Mouse (Mus musculus): ENCODE measurements at regions not wholly inside any gene's neighbourhood (a gene's known extent, or its start where the extent isn't known, plus 50 kb on each side); places are given as distances from the start of the nearest gene placed in this dataset.

DNA sequence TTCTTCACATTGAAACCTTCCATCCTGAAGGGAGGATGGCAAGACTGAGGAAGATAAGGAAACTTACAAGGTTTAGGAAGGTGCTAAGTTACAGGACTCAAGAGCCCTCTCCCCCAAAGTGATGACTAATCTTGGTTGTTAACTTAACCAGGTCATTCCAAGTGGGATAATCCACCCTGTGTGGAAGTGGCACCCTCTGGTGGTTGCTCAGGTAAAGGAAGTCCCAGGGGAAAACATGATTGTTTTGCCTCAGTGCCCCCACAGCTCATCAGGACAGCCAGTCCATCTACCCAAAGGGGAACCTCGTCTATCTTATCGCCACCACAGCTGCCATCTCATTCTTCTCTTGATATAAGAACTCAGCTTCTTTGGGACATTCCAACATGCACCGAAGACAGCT, 244.6 kb upstream of the Npvf start:
- 90% methylated on average over 3 of the region's 3 CpGs for WGBS
- ATAC-seq (ENCODE audit: low read depth) = no peak
- H3K9me3 ChIP-seq (ENCODE audit: control insufficient read depth, low read length) = no peaks in the 10 kb centered on the region
- no peak overlapping the region for H3K9ac ChIP-seq (replicated peaks; ENCODE audit: low read depth, low read length)
- no peak overlapping the region for H3K4me3 ChIP-seq (ENCODE audit: low read depth, low read length)
- no peaks in the 10 kb centered on the region for H3K36me3 ChIP-seq (ENCODE audit: control insufficient read depth, insufficient read depth, low read length)
- no peaks in the 10 kb centered on the region for H3K4me1 ChIP-seq (ENCODE audit: control insufficient read depth, insufficient read depth, low read length)
- no peak overlapping the region for H3K27ac ChIP-seq (ENCODE audit: low read depth, low read length)
- H3K4me2 ChIP-seq (ENCODE audit: low read depth, low read length) = no peak overlapping the region
- no peaks in the 10 kb centered on the region for H3K27me3 ChIP-seq (ENCODE audit: control insufficient read depth, insufficient read depth, low read length)

DNA sequence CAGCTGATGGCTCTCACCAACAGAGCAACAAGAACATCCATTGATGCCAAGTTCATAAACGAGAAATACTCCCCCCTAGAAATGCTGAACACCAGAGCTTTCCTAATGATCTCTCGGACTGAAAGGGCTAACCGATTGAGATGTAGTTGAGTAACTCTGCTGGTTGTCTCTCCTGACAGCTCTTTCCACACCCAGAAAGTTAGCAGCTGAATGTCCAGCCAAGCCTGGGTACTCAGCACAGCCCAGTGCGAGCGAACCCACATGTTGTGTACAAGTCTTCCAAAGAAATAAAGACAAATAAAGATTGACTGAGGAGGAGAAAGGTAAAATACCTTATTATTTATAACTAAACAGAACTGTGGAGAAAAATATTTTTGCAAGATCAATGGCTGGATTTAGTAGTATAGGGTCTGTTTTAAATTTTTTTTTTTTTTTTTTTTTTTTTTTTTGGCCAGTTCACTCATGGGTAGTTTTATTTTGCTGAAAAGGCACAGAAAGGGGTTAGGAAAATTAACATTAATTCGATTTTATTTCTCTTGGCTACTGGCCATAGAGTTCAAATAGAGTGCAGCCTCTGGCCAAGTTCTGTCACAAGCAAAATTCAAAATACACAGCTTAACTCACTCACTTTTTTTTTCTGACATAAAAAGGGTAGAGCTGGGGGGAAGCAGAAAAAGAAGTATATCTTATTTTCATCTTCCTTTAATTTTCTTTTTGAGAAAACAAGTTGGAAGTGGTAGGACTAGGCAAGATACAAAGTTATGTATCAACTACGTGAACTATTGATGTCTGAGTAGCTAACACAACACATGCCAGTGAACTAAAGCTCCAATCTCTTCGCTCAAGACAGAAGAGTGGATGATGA, 261.2 kb upstream of the Npvf start:
- H3K27me3 ChIP-seq (ENCODE audit: control insufficient read depth, insufficient read depth, low read length) = no peaks in the 10 kb centered on the region
- no peak for ATAC-seq (ENCODE audit: low read depth)
- no peak overlapping the region for H3K4me3 ChIP-seq (ENCODE audit: low read depth, low read length)
- no peak overlapping the region for H3K4me2 ChIP-seq (ENCODE audit: low read depth, low read length)
- no peak overlapping the region for H3K27ac ChIP-seq (ENCODE audit: low read depth, low read length)
- H3K36me3 ChIP-seq (ENCODE audit: control insufficient read depth, insufficient read depth, low read length) = no peaks in the 10 kb centered on the region
- 83% methylated on average over 8 of the region's 8 CpGs for WGBS
- H3K4me1 ChIP-seq (ENCODE audit: control insufficient read depth, insufficient read depth, low read length) = no peaks in the 10 kb centered on the region
- H3K9ac ChIP-seq (replicated peaks; ENCODE audit: low read depth, low read length) = no peak overlapping the region
- H3K9me3 ChIP-seq (ENCODE audit: control insufficient read depth, low read length) = no peaks in the 10 kb centered on the region

DNA sequence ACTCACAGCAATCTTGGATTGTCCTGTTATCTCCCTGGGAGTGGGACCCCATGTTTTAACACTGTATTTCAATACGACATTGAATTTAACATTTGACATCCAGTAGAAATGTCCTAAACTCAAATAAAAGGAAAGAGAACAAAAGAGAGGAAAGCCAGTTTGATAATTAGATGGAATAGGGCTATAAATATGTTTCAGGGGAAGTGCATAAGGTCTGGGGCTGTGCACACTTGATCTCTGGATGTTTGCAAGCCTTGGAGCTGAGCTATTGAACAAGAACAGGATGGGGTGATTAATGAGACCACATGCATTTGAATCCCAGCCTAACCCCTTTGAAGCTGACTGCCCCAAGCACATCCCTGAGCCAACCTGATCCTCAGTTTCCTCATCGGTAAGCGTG, 264.0 kb upstream of the Npvf start:
- Histone ChIP-seq H3K4me2 (ENCODE audit: low read depth, low read length) (no peak overlapping the region), H3K9me3 (ENCODE audit: control insufficient read depth, low read length) (no peaks in the 10 kb centered on the region), H3K27ac (ENCODE audit: low read depth, low read length) (no peak overlapping the region), H3K9ac (replicated peaks; ENCODE audit: low read depth, low read length) (no peak overlapping the region), H3K4me1 (ENCODE audit: control insufficient read depth, insufficient read depth, low read length) (no peaks in the 10 kb centered on the region), H3K4me3 (ENCODE audit: low read depth, low read length) (no peak overlapping the region), H3K36me3 (ENCODE audit: control insufficient read depth, insufficient read depth, low read length) (no peaks in the 10 kb centered on the region), H3K27me3 (ENCODE audit: control insufficient read depth, insufficient read depth, low read length) (no peaks in the 10 kb centered on the region)
- 73% methylated on average over 3 of the region's 3 CpGs for WGBS
- no peak for ATAC-seq (ENCODE audit: low read depth)

DNA sequence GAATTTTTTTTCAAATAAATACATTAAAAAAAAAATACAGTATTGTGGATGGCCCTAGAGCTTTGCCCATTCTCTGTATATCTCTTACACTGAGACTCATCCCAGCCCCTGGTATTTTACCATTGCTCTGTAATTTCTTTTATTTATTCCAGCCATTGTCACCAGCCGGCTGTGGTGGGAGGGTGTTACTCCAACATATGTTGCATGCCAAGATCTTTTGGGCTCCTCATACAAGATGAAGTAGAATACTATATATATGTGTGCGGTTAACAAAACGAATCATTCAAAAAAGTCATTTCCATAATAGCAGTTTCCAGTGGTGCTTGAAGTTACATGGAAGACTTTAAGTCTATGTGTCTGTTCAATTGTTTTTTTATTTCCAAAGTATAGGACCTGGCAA, 268.0 kb upstream of the Npvf start:
- Histone ChIP-seq H3K27ac (ENCODE audit: low read depth, low read length) (no peak overlapping the region), H3K4me3 (ENCODE audit: low read depth, low read length) (no peak overlapping the region), H3K27me3 (ENCODE audit: control insufficient read depth, insufficient read depth, low read length) (no peaks in the 10 kb centered on the region), H3K4me2 (ENCODE audit: low read depth, low read length) (no peak overlapping the region), H3K36me3 (ENCODE audit: control insufficient read depth, insufficient read depth, low read length) (no peaks in the 10 kb centered on the region), H3K4me1 (ENCODE audit: control insufficient read depth, insufficient read depth, low read length) (peaks cover 6% of the 10 kb centered on the region; the same call in 1 of the 2 replicates), H3K9me3 (ENCODE audit: control insufficient read depth, low read length) (no peaks in the 10 kb centered on the region), H3K9ac (replicated peaks; ENCODE audit: low read depth, low read length) (no peak overlapping the region)
- WGBS = 93% methylated on average over 3 of the region's 3 CpGs
- no peak for ATAC-seq (ENCODE audit: low read depth)

DNA sequence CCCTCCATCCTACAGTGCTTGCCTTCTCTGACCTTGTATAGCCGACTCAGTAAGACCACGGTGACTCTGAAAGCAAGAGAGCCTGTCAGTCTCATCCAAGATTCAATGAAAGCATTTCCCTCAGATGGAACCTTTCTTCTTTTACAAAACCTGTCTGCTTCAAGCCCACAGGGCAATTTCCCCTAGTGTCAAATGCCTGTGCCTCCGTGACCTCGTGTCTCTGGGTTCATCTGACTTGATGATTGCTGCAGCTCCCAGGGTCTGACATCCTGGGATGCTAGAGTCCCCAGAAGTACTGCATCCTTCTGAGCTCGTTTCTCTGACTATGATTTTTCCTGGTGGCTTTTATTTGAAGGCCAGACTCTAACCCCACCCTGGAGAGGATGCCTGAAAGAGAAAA, 270.3 kb upstream of the Npvf start:
- H3K36me3 ChIP-seq (ENCODE audit: control insufficient read depth, insufficient read depth, low read length) = no peaks in the 10 kb centered on the region
- no peak overlapping the region for H3K4me2 ChIP-seq (ENCODE audit: low read depth, low read length)
- no peak overlapping the region for H3K27ac ChIP-seq (ENCODE audit: low read depth, low read length)
- H3K9ac ChIP-seq (replicated peaks; ENCODE audit: low read depth, low read length) = no peak overlapping the region
- no peak for ATAC-seq (ENCODE audit: low read depth)
- H3K27me3 ChIP-seq (ENCODE audit: control insufficient read depth, insufficient read depth, low read length) = no peaks in the 10 kb centered on the region
- WGBS = 27% methylated on average over 5 of the region's 5 CpGs
- H3K9me3 ChIP-seq (ENCODE audit: control insufficient read depth, low read length) = no peaks in the 10 kb centered on the region
- no peak overlapping the region for H3K4me3 ChIP-seq (ENCODE audit: low read depth, low read length)
- peaks cover 6% of the 10 kb centered on the region; the same call in 1 of the 2 replicates for H3K4me1 ChIP-seq (ENCODE audit: control insufficient read depth, insufficient read depth, low read length)

DNA sequence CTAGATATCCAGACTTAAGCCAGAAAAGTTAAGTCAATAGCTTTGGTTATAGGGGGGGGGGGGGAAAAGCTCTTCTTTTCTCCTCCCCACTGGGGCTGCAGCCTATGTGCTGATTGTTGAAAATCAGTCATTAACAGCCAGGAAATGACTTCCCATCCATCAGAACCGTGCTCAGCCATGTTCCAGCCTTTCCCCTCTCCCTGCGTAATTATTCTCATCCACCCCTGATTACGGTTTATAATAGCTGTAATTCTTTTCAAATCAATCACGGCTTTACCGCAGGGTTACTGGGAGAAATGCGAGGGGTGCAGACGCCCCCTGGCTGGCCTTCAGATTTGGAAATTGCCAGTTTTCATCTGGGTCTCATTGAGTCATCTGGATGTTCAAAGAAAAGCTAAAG, 270.8 kb upstream of the Npvf start:
- H3K9me3 ChIP-seq (ENCODE audit: control insufficient read depth, low read length) = no peaks in the 10 kb centered on the region
- no peaks in the 10 kb centered on the region for H3K36me3 ChIP-seq (ENCODE audit: control insufficient read depth, insufficient read depth, low read length)
- H3K4me3 ChIP-seq (ENCODE audit: low read depth, low read length) = no peak overlapping the region
- 7% methylated on average over 7 of the region's 7 CpGs for WGBS
- peaks cover 6% of the 10 kb centered on the region; the same call in 1 of the 2 replicates for H3K4me1 ChIP-seq (ENCODE audit: control insufficient read depth, insufficient read depth, low read length)
- peak; percentile 28; the same call in 1 of the 2 replicates for ATAC-seq (ENCODE audit: low read depth)
- H3K4me2 ChIP-seq (ENCODE audit: low read depth, low read length) = no peak overlapping the region
- no peak overlapping the region for H3K27ac ChIP-seq (ENCODE audit: low read depth, low read length)
- no peak overlapping the region for H3K9ac ChIP-seq (replicated peaks; ENCODE audit: low read depth, low read length)
- no peaks in the 10 kb centered on the region for H3K27me3 ChIP-seq (ENCODE audit: control insufficient read depth, insufficient read depth, low read length)

DNA sequence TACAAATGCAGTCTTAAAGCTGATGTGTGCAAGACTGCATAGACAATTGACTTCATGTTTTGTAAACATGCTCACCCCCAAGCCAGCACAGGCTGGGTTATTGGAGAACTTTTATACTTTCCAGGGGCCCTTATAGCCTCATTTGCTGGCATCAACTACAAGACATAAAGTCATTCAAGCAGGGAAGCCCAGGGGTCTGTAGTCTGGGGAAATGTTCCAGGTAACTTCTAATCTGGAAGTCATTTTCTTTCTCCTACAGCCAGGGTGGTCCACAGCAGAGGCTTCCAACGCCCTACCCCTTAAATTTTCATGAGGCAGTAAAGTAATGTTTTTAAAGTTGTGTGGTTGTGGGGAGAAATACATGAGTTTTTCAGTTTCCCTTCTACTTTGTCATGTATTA, 272.1 kb upstream of the Npvf start:
- no peak for ATAC-seq (ENCODE audit: low read depth)
- no peak overlapping the region for H3K27ac ChIP-seq (ENCODE audit: low read depth, low read length)

DNA sequence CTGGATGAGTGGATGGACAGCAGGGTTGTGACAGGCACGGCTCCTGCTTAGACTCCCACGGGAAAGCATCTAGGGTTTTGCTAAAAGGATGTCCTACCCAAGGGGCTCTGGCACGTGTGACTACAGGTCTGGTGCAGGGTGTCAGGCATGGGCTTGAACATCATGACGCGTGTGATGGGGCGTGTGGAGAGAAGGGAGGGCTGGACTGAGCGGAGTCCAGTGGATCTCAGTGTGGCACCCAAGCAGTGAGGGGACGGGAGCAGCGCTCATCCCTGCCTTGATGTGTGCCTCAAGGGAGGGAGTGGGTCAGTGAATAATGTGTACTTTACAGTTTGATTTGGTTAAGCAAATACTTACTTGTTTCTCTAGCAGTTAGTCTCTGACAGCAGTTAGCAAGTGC, 275.3 kb upstream of the Npvf start:
- no peak overlapping the region for H3K27ac ChIP-seq (ENCODE audit: low read depth, low read length)

More for the DNA sequence above, 272.1 kb upstream of the Npvf start:
- WGBS = 86% methylated on average over 1 of the region's 1 CpGs
- peaks cover 6% of the 10 kb centered on the region; the same call in 1 of the 2 replicates for H3K4me1 ChIP-seq (ENCODE audit: control insufficient read depth, insufficient read depth, low read length)
- no peak overlapping the region for H3K9ac ChIP-seq (replicated peaks; ENCODE audit: low read depth, low read length)
- no peaks in the 10 kb centered on the region for H3K27me3 ChIP-seq (ENCODE audit: control insufficient read depth, insufficient read depth, low read length)
- H3K4me2 ChIP-seq (ENCODE audit: low read depth, low read length) = no peak overlapping the region
- no peak overlapping the region for H3K4me3 ChIP-seq (ENCODE audit: low read depth, low read length)
- no peaks in the 10 kb centered on the region for H3K9me3 ChIP-seq (ENCODE audit: control insufficient read depth, low read length)
- H3K36me3 ChIP-seq (ENCODE audit: control insufficient read depth, insufficient read depth, low read length) = no peaks in the 10 kb centered on the region

DNA sequence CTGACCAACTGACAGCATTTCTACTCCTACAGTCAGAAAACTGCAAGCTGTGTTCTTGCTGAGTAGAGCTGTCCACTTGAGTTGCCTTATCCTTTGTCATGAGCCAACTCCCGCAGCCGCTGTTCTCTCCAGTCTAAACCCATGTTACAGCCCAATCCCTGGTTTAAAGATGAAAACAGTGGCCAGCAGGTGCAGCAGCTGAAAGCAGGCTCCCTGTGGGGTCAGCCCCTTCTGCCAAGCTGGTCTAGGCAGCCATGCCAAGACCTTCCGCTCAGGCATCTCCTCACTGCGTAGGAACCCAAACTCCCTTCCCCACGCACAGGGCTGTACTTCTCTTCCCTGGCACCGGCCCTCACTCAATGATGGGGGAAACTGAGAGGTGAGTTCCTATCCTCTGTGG, 279.3 kb upstream of the Npvf start:
- Histone ChIP-seq H3K27ac (ENCODE audit: low read depth, low read length) (no peak overlapping the region), H3K4me2 (ENCODE audit: low read depth, low read length) (no peak overlapping the region), H3K9ac (replicated peaks; ENCODE audit: low read depth, low read length) (no peak overlapping the region), H3K4me1 (ENCODE audit: control insufficient read depth, insufficient read depth, low read length) (peaks cover 4% of the 10 kb centered on the region; the same call in 1 of the 2 replicates), H3K27me3 (ENCODE audit: control insufficient read depth, insufficient read depth, low read length) (no peaks in the 10 kb centered on the region), H3K36me3 (ENCODE audit: control insufficient read depth, insufficient read depth, low read length) (no peaks in the 10 kb centered on the region), H3K4me3 (ENCODE audit: low read depth, low read length) (no peak overlapping the region), H3K9me3 (ENCODE audit: control insufficient read depth, low read length) (no peaks in the 10 kb centered on the region)
- ATAC-seq (ENCODE audit: low read depth) = no peak
- 77% methylated on average over 6 of the region's 6 CpGs for WGBS

More for the DNA sequence above, 275.3 kb upstream of the Npvf start:
- no peaks in the 10 kb centered on the region for H3K36me3 ChIP-seq (ENCODE audit: control insufficient read depth, insufficient read depth, low read length)
- WGBS = 82% methylated on average over 9 of the region's 9 CpGs
- H3K9ac ChIP-seq (replicated peaks; ENCODE audit: low read depth, low read length) = no peak overlapping the region
- ATAC-seq (ENCODE audit: low read depth) = no peak
- no peaks in the 10 kb centered on the region for H3K9me3 ChIP-seq (ENCODE audit: control insufficient read depth, low read length)
- H3K27me3 ChIP-seq (ENCODE audit: control insufficient read depth, insufficient read depth, low read length) = no peaks in the 10 kb centered on the region
- no peak overlapping the region for H3K4me2 ChIP-seq (ENCODE audit: low read depth, low read length)
- peaks cover 10% of the 10 kb centered on the region for H3K4me1 ChIP-seq (ENCODE audit: control insufficient read depth, insufficient read depth, low read length)
- H3K4me3 ChIP-seq (ENCODE audit: low read depth, low read length) = no peak overlapping the region
